Mouse (Mus musculus) testis, postnatal 14 days (tissue): ENCODE results near the gene Arid1b.

Experiments
- DNase-seq: peaks from one replicate; pipeline ENCODE4 v3.0.0; 2021; ENCODE audit warnings: low spot score

Arid1b gene

GRCm38 (mm10) chr17:4995561-4996051, 1.5 kb downstream of the Arid1b start:
- DNase-seq = peak; percentile 79

GRCm38 (mm10) chr17:4996121-4996813, 2.1 kb downstream of the Arid1b start:
- DNase-seq = peak; percentile 71

- DNase-seq = no peak
These were observed 2.9 kb downstream of the Arid1b start for GRCm38 (mm10) chr17:4996814-4997549.

GRCm38 (mm10) chr17:4997968-4998367, 3.8 kb downstream of the Arid1b start:
- no peak for DNase-seq

GRCm38 (mm10) chr17:4999256-4999655, 5.1 kb downstream of the Arid1b start:
- no peak for DNase-seq

DNA sequence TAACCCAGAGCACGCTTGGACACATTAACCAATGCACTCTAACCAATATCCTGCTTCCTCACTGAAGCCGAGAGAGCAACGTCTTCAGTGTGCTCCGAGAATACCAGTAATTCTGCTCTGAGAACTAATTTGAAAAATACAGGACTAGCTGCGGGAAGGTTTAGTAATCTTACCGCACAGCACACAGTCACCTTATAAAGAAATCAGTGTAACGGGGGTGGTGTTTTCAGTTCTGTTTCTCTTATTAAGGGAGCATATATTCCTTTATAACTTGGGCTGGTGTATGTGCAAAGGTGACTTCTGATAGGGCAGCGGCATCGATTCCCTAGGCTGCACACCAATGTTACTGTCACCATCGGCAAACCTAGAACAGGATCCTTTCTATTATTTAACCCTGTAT, 5.9 kb downstream of the Arid1b start:
- no peak for DNase-seq

DNA sequence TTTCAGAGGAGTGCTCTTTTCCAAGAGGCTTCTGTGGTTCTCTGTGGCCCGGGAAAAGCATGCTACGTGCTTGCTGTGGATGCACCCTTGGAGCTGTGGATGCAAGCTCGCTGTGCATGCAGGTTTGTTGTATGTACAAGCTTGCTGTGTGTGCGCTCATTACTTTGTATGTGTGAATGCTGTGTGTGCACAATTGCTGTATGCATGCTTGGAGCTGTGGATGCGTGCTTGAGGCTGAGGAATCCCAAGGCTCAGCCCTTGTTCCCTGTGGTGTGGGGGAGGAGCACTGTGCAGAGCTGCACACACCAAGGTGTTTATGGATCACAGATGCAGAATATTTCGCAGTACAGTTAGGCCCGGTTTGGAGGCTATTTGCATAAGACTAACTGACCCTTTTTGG, 6.7 kb downstream of the Arid1b start:
- DNase-seq = no peak

DNA sequence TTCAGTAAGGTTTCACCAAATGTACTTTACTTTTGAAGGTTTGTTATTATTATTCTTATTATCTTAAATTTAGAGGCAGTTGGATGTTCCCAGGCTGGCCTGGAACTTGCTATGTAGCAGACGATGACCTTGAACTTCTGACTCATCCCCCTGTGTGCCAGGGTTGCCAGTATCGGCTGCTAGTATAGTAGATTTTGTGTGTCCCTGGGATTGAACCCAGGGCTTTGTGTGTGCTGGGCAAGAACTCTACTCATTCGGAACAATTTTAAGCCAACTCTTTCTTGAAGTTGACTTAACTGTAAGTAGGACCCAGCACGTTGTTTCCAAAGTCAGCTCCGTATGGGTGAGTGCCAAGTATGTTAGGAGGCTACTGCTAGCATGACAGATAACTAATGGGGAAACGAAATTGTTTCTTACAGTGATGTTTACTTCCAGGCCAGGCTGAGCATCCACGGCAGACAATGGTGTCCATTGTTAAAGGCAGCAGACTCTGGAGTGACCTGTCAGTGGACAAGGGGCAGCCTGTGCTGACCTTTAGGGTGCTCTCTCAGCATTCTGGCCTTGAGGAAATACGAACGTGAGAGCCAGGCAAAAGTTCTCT, 7.5 kb downstream of the Arid1b start:
- peak; percentile 48 for DNase-seq

DNA sequence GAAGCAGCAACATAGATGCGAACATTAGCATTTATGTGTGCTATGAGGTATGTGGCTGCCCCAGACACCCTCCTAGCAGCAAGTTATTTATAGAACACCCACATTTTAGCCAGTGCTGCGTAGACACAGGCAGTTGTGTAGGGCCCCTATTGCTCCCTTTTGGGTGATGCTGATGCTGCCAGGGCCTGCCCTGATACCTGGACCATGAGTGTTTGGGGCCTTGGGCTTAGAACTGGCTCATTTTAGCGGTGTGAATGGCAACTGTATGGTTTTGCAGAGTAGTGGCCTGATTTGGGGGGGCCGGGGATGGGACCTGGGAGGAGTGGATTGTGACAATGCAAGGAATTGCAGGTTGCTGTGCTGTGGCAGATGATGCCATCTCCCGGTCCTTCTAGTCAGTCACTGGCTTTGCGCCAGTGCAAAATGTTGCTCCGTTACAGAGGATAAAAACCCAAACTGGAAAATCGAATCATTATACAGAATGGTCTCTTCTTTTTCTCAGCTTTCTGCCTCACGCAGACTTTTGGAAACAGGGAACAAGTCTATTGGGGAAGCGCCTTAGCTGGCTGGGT, 8.9 kb downstream of the Arid1b start:
- DNase-seq = no peak

DNA sequence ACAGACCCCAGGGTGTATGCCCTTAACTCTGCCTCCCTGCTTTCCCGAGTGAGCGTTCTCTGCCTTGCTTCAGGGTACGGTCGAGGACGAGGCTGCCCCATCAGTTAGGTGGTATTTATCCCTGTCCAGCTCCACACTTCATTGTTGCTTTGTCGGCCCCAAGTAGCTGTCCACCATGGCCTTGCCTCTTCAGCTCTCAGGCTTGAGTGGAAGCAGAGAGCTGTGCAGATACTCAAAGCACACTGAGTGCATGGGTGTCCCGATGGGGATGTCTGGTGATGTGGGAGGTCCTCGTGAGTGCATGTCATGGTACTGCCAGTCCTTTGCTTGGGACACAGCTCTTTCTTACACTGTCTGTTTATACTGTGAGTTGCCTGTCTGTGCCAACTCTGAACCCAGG, 10.1 kb downstream of the Arid1b start:
- no peak for DNase-seq

- DNase-seq = no peak
These were observed 10.6 kb downstream of the Arid1b start for GRCm38 (mm10) chr17:5004706-5005105.

DNA sequence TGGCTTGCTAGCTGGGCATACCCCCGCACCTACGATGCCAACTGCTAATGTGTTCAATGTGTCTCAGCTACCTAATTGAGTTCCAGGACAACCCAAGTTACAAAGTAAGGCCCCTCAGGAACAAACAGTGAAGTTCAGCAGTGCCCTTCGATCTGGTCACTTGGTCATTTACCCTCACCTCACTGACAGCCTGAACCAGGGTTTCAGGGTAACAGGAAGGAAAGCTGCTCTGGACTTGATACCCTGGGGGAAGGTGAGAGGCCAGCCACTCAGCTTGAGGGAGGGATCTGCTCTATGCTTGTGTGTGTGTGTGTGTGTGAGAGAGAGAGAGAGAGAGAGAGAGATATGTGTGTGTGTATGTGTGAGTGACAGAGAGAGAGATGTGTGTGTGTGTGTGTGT, 11.2 kb downstream of the Arid1b start:
- DNase-seq = no peak

- DNase-seq = no peak
These were observed 13.1 kb downstream of the Arid1b start for GRCm38 (mm10) chr17:5007156-5007658.

DNA sequence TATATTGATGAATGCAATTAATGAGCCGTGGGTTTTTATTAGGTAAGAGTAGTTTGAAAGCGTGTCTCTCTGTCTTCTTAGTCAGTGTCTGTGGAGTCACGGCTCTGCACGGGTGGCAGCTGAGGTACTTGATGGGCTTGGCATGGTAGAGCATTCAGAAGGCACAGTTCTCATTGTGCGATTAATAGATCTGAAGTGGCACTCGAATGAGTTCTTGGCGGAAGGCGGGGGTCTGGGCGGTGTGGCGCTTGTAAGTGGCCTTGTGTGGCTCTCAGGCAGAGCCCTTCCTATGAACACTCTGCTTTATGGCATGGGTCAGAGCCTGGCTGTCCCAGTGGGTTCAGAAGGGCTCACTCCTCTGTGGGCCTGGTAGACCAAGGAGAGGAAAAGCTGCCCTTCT, 14.1 kb downstream of the Arid1b start:
- no peak for DNase-seq

DNA sequence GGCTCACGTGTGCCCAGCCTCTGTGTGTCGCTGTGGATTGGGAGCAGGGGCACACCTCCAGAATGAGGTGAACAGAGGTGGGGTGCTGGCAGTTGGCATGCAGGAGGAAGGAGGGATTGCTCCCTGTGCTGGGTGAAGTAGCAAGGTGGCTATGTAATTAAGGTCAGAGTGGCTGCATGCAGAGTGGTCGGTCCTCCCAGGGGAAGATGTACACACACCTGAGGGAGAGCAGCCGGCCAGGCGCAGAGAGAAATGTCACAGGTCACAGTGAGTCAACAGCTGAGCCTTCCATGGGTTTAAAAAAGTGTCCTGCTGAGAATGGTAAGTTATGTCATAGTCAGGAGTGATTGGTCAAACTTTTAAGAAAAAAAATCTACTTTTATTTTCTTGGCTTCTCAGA, 14.6 kb downstream of the Arid1b start:
- DNase-seq = no peak

- DNase-seq = no peak
These were observed 15.6 kb downstream of the Arid1b start for GRCm38 (mm10) chr17:5009526-5010260.

DNA sequence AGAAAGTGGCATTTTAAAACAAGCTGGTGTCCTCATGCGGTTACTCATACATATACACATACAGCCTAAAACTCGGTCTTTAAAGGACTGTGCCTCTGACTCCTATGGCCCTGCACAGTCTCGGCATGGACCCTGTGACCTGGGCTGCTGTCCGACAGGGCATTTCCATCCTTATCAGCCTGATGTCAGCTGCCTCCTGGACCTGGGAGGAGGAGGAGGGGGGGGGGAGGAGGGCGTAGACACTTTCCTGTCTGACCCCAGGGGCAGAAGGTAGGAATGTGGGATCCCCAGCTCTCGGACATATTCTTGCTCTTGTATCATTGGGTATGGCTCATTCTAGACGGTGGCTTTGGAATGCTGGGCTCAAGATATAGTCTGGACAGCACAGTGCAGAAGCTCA, 16.6 kb downstream of the Arid1b start:
- DNase-seq = no peak

DNA sequence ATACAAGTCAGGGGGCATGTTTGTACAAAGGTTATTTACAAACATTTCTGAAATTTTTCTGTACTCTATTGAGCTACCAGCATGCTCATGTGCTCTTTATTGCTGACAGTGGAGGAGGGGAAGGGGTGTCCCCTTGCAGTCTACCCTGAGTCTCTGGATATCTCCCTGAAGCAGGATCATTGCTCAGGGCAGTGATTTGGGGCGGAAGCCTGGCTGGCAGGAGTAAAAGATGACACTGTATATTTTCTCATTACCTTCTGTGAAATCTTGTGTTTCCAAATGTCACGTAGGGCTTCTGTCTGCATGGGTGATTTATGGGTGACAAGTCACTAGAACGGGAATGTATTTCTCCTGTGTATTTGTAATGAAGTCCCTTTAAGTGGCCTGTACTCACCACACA, 18.0 kb downstream of the Arid1b start:
- no peak for DNase-seq

DNA sequence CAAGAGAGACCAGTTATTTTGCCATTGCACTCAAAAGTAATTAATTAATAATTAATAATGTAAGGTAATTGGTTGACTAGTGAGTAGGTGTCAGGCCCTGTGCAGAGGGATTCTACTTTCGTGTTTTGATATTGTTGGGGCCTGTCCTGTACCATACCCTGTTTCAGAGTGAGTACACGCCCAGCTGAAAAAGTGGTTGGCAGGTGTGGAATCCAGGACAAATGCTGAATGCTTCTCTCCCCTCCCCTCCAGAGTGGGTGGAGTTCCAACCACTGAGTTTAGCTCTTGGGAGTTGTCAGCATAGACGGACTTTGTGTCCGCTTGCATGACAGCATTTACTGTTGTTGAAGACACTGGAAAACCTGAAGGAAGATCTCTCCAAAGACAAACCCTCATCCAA, 18.4 kb downstream of the Arid1b start:
- no peak for DNase-seq

DNA sequence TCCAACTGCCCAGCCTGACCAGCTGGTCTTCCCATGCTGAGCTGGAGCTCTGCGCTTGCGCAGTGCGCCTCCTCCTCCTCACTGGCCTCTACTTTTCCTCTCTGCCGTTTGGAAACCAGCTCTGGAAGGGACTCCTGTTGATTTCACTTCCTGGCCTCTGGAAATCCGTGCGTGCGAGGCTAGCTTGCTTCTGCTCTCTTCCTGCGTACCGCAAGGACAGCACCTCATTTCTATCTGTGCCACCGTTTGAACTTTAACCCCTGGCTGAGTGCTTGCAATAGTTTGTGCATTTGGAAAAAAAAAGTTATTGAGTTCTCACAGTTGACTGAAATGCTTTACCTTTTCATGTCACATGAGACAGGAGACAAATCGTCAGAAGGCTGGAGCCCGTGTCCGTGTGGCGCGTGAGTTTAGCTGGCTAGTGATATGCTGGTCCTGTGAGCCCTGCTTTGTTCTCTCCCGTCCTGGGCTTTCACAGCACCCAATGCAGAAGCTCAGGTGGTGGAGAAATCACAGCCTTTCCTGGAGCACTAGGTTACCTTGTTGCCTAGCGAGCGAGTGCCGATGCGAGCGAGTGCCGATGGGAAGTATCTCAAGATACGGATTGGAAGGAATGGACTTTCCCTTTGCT, 20.3 kb downstream of the Arid1b start:
- no peak for DNase-seq

DNA sequence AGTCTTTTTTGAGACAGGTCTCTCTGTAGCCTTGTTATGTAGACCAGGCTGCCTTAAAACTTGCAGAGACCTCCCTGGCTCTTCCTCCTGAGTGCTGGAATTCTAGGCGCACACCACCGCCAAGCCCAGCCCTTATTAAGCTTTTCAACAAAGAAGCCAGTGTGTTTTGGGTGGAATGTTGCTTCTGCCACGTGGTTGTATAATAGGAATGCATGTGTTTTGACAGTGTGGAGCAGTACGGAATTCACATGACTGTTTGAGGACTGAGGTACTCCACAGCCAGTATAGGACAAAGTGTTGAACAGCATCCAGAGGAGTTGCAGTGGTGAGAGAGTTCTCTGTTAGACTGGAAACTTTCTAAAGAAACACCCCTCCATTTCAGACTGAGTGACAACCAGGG, 22.3 kb downstream of the Arid1b start:
- no peak for DNase-seq

DNA sequence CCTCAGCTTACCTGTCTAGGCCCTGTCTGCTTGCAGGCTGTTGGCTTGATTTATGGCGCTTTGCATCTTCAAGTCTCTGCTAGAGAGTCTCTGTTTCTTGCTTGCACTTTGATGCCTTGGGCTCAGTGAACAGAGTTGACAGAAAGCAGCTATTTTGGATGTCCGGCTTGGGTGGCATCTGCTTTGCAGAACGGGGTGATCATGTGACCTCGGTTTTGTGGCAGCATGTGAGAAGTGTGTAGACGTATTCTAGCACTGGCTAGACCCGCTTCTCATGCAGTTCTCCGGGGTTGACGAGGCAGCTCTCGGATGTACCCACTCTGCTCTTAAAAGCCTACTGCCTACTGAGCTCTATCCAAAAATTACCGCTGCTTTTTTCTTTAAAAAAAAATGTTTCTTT, 22.9 kb downstream of the Arid1b start:
- no peak for DNase-seq
